Mouse (Mus musculus) erythroid progenitor cell, adult 5-6 weeks (primary cell): ENCODE data around the gene Nip7. TPM values are rescaled to one million over a fixed set of nuclear protein-coding genes. Genes with fewer than 3 reads are reported as not detected.
"Not testable (repeated sequence)": the region's sequence is repeated elsewhere in the genome, so short reads cannot be mapped to it uniquely, and the experiment has no call there.

Source experiments
- ATAC-seq: replicated peaks from 2 replicates; pipeline ENCODE4 v1.8.0; 2016; ENCODE audit warnings: moderate number of reproducible peaks, mild to moderate bottlenecking, moderate TSS enrichment, inconsistent platforms; ENCODE audit not compliant: poor library complexity, low FRiP score, severe bottlenecking
- total RNA-seq, 2 experiments: library from RNA; stranded (forward) in 1 of 2; stranded (reverse) in 1 of 2; fragments of 150-400 nt in 1 of 2; fragments of 186-747, 209-891 nt in 1 of 2; gene quantifications; 2 replicates each; pipeline versions ENCODE4 v1.2.3 to v1.2.4; 2015 to 2017; ENCODE audit warnings: low replicate concordance in 2 of 2

Gene Nip7
- total RNA-seq, 2 experiments from 2014 or later: 7.9 to 12.2 TPM

DNA sequence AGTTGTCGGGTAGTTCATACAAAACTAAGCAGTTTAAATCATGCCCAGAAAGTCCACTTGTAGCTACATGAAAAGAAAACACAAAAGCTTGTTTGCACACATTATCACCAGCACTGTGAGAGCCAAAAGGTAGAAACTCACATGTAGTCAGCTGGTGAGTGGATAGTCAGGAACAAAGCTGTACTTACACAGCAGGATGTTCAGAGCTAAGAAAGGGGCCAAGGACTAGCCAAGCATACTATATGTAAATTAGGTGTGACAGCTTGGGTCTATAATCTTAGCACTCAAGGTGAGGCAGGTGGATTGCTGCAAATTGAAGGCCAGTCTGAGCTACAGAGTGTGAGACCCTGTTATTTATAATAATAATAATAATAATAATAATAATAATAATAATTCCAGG, 5.9 kb downstream of the Nip7 start:
- no peak for ATAC-seq

DNA sequence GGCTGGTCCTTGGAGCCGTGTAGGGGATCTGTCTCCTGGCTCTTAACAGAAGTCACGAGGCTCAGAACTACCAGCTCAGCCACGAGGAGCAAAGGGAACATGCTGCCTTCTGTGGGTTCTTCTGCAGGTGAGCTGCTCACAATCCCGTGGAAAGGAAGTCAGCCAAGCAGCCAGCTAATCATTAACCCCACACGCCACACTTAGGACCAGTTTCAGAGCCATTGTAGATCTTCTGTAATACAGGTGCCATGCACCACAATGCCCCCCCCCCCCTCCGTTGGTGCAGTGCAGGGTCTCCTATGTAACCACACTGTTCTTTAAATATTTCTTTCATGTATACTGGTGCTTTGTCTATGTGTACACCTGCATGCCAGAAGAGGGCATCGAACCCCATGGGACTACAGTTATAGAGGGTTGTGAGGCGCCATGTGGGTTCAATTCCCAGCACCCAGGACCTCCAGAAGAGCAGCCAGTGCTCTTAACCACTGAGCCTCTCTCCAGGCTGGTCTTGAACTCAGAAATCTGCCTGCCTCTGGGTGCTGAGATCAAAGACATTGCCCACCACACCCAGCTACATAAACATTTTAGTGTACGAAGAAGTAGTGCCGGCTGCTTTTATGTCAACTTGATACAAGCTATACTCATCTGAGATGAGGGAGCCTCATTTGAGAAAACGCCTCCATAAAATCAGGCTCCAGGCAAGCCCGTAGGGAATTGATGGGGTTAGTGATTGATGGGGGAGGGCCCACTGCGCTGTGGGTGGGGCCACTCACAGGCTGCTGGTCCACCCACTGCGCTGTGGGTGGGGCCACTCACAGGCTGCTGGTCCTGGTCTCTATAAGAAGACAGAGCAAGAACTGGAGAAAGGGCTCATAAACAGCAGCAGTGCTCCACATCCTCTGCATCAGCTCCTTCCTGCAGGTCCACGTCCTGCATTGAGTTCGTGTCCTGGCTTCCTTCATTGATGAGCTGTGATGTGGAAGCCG, 9.1 kb downstream of the Nip7 start, which contains the start of gene Tmed6:
Gene Tmed6 (minus strand): TSS at position 134 of the 986 bp plus-strand sequence.
- ATAC-seq: peak; percentile 86

DNA sequence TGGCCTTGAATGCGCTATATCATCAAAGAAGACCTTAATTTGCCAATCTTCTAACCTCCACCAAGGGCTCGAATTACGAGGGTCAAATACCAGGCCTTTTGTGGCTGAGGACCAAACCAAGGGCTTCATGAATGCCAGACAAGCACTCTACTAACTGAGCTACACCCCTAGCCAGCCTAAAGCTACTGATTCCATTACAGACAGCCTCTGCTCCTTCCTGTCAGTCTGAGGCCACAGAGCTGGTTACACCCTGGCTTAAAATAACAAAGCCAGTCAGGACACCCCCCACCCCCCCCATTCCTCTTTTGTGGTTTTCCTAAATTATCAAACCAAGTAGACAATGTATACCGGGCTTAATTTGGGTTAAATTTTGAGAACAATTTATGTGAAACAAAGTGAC, 17.0 kb downstream of the Nip7 start:
- no peak for ATAC-seq

- ATAC-seq: no peak
Measured at GRCm38 (mm10) chr8:107074128-107074527, 17.5 kb downstream of the Nip7 start.

DNA sequence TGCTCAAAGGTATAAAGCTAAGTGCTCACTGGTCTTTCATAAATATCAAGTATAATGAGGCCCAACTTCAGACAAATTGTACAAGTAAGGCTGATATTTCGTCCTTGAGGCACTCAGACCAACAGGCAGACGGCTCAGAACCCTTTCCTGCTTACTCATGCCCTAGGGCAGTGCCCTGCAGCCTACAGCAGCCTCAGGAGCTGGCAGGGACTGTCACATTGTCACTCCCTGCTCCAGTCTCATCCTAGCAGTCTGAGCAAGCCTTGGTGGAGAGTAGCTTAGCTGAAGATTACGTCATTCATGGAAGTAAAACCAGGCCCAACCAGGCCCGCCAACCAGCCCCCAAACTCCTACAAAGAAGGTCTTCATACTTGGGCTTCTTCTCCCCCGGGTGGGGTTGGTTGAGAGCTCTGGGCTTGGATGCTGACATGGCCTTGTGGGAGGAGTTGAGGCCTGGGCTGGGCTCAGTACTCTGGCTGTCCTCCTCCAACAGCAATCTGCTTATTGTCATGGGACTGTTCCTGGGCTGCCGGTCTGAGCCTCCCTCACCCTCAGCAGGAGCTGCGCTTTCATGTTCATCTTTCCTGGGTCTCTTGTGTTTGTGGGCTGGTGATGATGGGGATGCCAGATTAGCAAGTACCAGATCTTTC, 19.7 kb downstream of the Nip7 start:
- no peak for ATAC-seq

GRCm38 (mm10) chr8:107085358-107085757, 28.7 kb downstream of the Nip7 start:
- ATAC-seq: no peak

GRCm38 (mm10) chr8:107086018-107086417, 29.3 kb downstream of the Nip7 start:
- ATAC-seq: no peak

GRCm38 (mm10) chr8:107088526-107089063, 31.9 kb downstream of the Nip7 start:
- no peak for ATAC-seq

DNA sequence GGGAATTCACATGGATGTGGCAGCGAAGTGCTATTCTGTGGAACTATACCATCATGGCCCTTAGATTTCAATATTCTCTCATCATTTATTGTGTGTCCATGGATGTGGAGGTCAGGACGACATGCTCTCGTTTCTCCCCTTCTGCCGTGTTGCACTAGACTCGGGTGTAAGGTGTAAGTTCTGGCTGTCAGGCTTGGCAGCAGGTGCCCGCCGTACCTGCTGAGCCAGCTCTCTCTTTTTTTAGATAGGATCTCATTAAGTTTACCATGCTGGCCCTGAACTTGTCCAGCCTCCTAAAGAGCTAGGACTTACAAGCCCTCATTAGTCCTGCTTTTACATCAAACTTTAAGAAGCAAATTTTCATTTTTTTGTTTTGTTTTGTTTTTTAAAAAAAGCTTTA, 33.9 kb downstream of the Nip7 start:
- no peak for ATAC-seq

DNA sequence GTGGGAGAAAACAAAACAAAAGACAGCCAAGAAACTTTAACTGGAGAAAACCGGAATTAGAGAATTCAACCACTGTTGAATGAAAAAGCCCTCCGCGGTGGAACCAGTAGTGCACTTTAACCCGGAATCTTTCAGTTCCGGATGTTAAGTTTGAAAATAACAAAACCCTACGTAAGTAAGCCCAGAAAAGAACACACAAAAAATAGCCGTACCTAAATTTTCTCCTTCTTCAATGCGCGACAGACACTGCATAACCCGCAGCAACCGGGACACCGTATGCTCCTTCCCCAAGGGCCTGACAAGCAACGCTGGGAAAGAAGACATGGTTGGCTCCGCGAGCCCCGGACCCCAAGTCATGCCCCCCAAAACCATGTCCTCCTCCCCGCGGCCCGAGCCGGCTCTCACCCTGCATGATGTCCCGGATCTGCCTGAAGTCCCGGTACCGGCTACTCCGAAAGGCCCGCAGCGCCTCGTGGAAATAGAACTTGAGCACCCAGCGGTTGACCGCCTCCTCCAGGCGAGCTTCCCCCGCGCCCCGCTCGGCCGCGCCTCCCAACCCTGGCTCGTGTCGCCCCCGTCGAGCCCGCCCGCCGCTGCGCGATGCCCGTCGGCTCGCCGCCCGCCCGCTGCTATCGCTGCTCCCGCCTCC, 39.2 kb downstream of the Nip7 start:
- ATAC-seq: peak; percentile 31

DNA sequence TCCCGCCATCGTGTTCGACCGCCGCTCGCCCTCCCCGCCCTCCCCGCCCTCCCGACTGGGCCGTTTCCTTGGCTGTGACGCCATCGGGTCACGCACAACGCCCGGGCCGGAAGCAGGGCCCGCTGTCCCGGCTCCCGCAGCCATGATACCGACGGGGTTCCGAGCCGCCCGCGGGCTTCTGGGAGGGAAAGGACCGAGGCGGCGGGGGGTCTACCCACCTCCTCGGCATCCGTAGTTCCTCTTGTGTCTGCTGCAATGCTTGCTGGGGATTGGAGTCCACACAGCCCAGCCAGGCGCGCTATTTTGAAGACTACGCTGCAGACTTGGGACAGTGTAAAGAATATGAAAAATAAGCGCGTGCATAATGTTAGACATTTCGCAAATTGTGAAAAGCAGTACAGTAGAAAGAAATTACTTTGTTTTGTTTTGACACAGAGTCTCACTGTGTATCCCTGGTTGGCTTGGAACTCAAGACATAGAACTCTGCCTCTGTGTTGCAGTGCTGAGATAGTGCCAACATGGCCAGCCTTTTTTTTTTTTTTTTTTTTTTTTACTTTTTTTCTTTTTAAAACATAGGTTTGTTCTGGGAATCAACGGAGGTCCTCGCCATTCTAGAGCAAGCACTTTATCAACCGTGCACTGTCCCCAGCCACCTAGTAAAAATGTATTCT, 39.8 kb downstream of the Nip7 start, which contains the start of gene Terf2:
Gene Terf2 (minus strand): TSS at position 182 of the 671 bp plus-strand sequence.
- peak; percentile 85 for ATAC-seq

GRCm38 (mm10) chr8:107100635-107101034, 44.0 kb downstream of the Nip7 start:
- ATAC-seq: no peak

DNA sequence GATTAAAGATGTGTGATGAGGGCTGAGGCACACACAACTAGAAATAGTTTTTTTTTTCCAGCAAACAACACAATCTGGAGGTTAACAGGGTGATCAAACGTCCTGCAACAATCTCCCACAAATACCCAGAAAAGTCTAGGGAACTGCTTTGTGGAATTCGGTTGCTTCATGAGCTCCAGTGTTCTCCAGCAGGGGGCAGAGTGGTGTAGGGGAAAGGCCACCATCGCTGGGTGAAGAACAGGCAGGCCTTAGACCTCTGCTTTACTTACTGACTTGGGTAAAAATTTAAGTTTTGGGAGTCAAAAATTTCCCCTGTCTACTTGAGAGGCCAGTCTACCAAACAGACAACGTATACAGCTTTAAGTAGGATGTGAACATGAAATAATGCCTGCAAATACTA, 47.9 kb downstream of the Nip7 start:
- peak; percentile 75 for ATAC-seq

GRCm38 (mm10) chr8:107108089-107108488, 51.4 kb downstream of the Nip7 start:
- not testable (repeated sequence) for ATAC-seq

GRCm38 (mm10) chr8:107108978-107109720, 52.5 kb downstream of the Nip7 start:
- ATAC-seq: 0 out of 2 replicates have a peak, but pooled peaks have one; percentile 26

GRCm38 (mm10) chr8:107109816-107110435, 53.2 kb downstream of the Nip7 start:
- ATAC-seq: no peak
